Mouse (Mus musculus) midbrain, embryonic 11.5 days (tissue): ENCODE measurements around the gene Cfap97. TPM values are rescaled to one million over a fixed set of nuclear protein-coding genes. Genes with fewer than 3 reads are reported as not detected.

Experiments used
- ATAC-seq: fragments of 200-750 bp; cut with Nextera tagmentation; 2 replicates; pipeline ENCODE4 v1.8.0; 2017; ENCODE audit warnings: moderate TSS enrichment, moderate library complexity; ENCODE audit not compliant: low FRiP score
- DNase-seq: peaks from one replicate; pipeline ENCODE4 v3.0.0; 2015; ENCODE audit warnings: low spot score; ENCODE audit errors: missing footprints
- H3K27ac ChIP-seq: fragments of 300-500 bp; sonication (generic); 2 replicates; pipeline ENCODE4 v1.5.1; 2014; ENCODE audit warnings: low read depth, low read length
- H3K27me3 ChIP-seq: fragments of 300-500 bp; sonication (generic); 2 replicates; pipeline ENCODE4 v1.6.1; 2014; ENCODE audit warnings: mild to moderate bottlenecking, low read length, moderate library complexity, mixed read lengths; ENCODE audit not compliant: control insufficient read depth, insufficient read depth
- H3K36me3 ChIP-seq: fragments of 300-500 bp; sonication (generic); 2 replicates; pipeline ENCODE4 v1.6.1; 2014; ENCODE audit warnings: mild to moderate bottlenecking, low read length, moderate library complexity, mixed read lengths; ENCODE audit not compliant: control insufficient read depth, insufficient read depth
- H3K4me1 ChIP-seq: fragments of 300-500 bp; sonication (generic); 2 replicates; pipeline ENCODE4 v1.6.1; 2014; ENCODE audit warnings: low read length; ENCODE audit not compliant: control insufficient read depth, insufficient read depth
- H3K4me2 ChIP-seq: fragments of 300-500 bp; sonication (generic); 2 replicates; pipeline ENCODE4 v1.6.1; 2014; ENCODE audit warnings: mild to moderate bottlenecking, moderate library complexity
- H3K4me3 ChIP-seq: fragments of 300-500 bp; sonication (generic); 2 replicates; pipeline ENCODE4 v1.5.1; 2014; ENCODE audit warnings: low read depth, low read length
- H3K9ac ChIP-seq: fragments of 300-500 bp; sonication (generic); 2 replicates; pipeline ENCODE4 v1.6.1; 2014; ENCODE audit warnings: low read length
- H3K9me3 ChIP-seq: fragments of 300-500 bp; sonication (generic); 2 replicates; pipeline ENCODE4 v1.6.1; 2016; ENCODE audit warnings: low read length; ENCODE audit not compliant: control insufficient read depth
- WGBS: fragments of 180-500 bp; shearing (Covaris S2); extraction: QIAGEN DNeasy Blood & Tissue Kit; methylation state at CpG from one replicate; pipeline ENCODE4 v1.1.7; 2014; 5-methylcytosine and 5-hydroxymethylcytosine counted together
- polyA plus RNA-seq: library from polyadenylated mRNA; unstranded; fragments of >200 nt; fragmentation: Nextera tagmentation; extraction: Ambion mirVana; gene quantifications from 2 replicates; pipeline ENCODE4 v1.2.1, GENCODE M21; 2014

Cfap97 gene
- polyA plus RNA-seq, 1 experiment from 2014 or later, result 21.8 TPM

DNA sequence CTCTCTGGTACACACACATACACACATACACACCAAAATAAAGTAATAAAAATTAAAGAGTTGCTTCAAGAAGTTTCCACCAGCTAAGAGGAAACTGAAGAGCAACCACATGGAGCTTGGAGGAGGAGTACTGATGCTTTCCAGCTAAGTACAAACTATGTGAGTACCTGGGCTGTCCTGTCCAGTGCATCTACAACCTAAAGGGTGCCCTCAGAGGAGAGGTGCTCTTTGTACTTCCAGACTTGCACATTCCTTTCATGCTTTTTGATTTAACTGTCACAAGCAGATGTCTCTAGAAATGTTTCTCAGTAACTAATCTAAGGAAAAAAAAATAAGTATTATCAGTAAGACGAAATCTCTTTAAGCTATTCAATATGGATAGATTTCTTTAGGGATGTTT lies 14.2 kb upstream of the Cfap97 start:
- WGBS, result 88% methylated on average over 1 of the region's 1 CpGs
- no peak overlapping the region for H3K4me3 ChIP-seq
- H3K9me3 ChIP-seq, result no peaks in the 10 kb centered on the region; the same call in 1 of the 2 replicates
- H3K9ac ChIP-seq, result no peak overlapping the region
- no peaks in the 10 kb centered on the region for H3K4me1 ChIP-seq
- H3K27ac ChIP-seq, result no peak overlapping the region
- H3K36me3 ChIP-seq, result no peaks in the 10 kb centered on the region; the same call in 1 of the 2 replicates
- no peak for DNase-seq
- no peak for ATAC-seq
- H3K4me2 ChIP-seq, result no peak overlapping the region
- H3K27me3 ChIP-seq, result no peaks in the 10 kb centered on the region

GRCm38 (mm10) chr8:46137843-46138596 lies 13.6 kb upstream of the Cfap97 start:
- Histone ChIP-seq H3K9ac (no peak overlapping the region), H3K36me3 (no peaks in the 10 kb centered on the region; the same call in 1 of the 2 replicates), H3K4me2 (no peak overlapping the region), H3K9me3 (no peaks in the 10 kb centered on the region; the same call in 1 of the 2 replicates), H3K4me3 (no peak overlapping the region), H3K27ac (no peak overlapping the region), H3K4me1 (no peaks in the 10 kb centered on the region), H3K27me3 (no peaks in the 10 kb centered on the region)
- 90% methylated on average over 10 of the region's 10 CpGs for WGBS
- ATAC-seq (no peak), DNase-seq (no peak)

GRCm38 (mm10) chr8:46140376-46141120 lies 11.0 kb upstream of the Cfap97 start:
- Histone ChIP-seq H3K9ac (no peak overlapping the region), H3K4me2 (no peak overlapping the region), H3K4me1 (no peaks in the 10 kb centered on the region), H3K36me3 (no peaks in the 10 kb centered on the region), H3K4me3 (no peak overlapping the region), H3K27ac (no peak overlapping the region), H3K9me3 (no peaks in the 10 kb centered on the region), H3K27me3 (no peaks in the 10 kb centered on the region)
- ATAC-seq (no peak), DNase-seq (no peak)
- 85% methylated on average over 9 of the region's 9 CpGs for WGBS

GRCm38 (mm10) chr8:46141688-46142087 lies 9.9 kb upstream of the Cfap97 start:
- Histone ChIP-seq H3K4me2 (no peak overlapping the region), H3K9ac (no peak overlapping the region), H3K27me3 (no peaks in the 10 kb centered on the region), H3K27ac (no peak overlapping the region), H3K36me3 (no peaks in the 10 kb centered on the region), H3K4me3 (no peak overlapping the region), H3K9me3 (no peaks in the 10 kb centered on the region), H3K4me1 (no peaks in the 10 kb centered on the region)
- 89% methylated on average over 3 of the region's 3 CpGs for WGBS
- DNase-seq (no peak), ATAC-seq (no peak)

- WGBS, result 93% methylated on average over 4 of the region's 4 CpGs
- H3K9ac ChIP-seq, result no peak overlapping the region
- H3K27me3 ChIP-seq, result no peaks in the 10 kb centered on the region
- no peaks in the 10 kb centered on the region for H3K4me1 ChIP-seq
- no peaks in the 10 kb centered on the region for H3K9me3 ChIP-seq
- H3K27ac ChIP-seq, result no peak overlapping the region
- no peak for DNase-seq
- no peak overlapping the region for H3K4me2 ChIP-seq
- H3K4me3 ChIP-seq, result no peak overlapping the region
- ATAC-seq, result no peak
- H3K36me3 ChIP-seq, result no peaks in the 10 kb centered on the region
These were observed 9.0 kb upstream of the Cfap97 start for GRCm38 (mm10) chr8:46142498-46143081.

- Histone ChIP-seq H3K36me3 (no peaks in the 10 kb centered on the region), H3K4me1 (no peaks in the 10 kb centered on the region), H3K9ac (no peak overlapping the region), H3K4me3 (no peak overlapping the region), H3K27me3 (no peaks in the 10 kb centered on the region), H3K9me3 (no peaks in the 10 kb centered on the region), H3K27ac (no peak overlapping the region), H3K4me2 (no peak overlapping the region)
- no peak for ATAC-seq
- no peak for DNase-seq
- 79% methylated on average over 5 of the region's 5 CpGs for WGBS
These were observed 8.1 kb upstream of the Cfap97 start for GRCm38 (mm10) chr8:46143470-46143869.

DNA sequence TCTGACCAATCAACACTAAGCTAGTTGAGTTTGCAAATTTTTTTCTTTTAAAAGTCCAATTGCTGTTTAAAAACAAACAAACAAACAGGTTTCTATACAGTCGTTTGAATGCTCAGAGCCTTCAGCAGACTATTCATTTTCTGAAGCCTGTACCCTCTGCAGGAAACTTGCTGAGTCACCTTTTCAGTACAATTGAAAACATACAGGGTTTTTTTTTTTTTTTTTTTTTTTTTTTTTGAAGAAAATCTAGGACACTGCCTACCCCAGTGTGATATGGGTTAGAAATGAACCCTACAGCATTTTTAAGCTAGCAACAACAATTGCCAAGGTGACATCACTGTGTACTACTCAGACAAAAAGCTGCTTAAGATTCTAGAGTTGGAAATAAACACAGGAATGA lies 7.6 kb upstream of the Cfap97 start:
- Histone ChIP-seq H3K4me3 (no peak overlapping the region), H3K4me2 (no peak overlapping the region), H3K36me3 (no peaks in the 10 kb centered on the region), H3K9me3 (no peaks in the 10 kb centered on the region), H3K9ac (no peak overlapping the region), H3K4me1 (no peaks in the 10 kb centered on the region), H3K27me3 (no peaks in the 10 kb centered on the region), H3K27ac (no peak overlapping the region)
- DNase-seq (no peak), ATAC-seq (no peak)
- 78% methylated on average over 1 of the region's 1 CpGs for WGBS

GRCm38 (mm10) chr8:46146173-46146572 lies 5.4 kb upstream of the Cfap97 start:
- Histone ChIP-seq H3K9ac (no peak overlapping the region), H3K4me3 (no peak overlapping the region), H3K4me2 (no peak overlapping the region), H3K27ac (no peak overlapping the region), H3K4me1 (peaks cover 7% of the 10 kb centered on the region), H3K9me3 (no peaks in the 10 kb centered on the region), H3K36me3 (no peaks in the 10 kb centered on the region), H3K27me3 (peaks cover 3% of the 10 kb centered on the region; the same call in 1 of the 2 replicates)
- WGBS, result 59% methylated on average over 3 of the region's 3 CpGs
- DNase-seq (no peak), ATAC-seq (no peak)

DNA sequence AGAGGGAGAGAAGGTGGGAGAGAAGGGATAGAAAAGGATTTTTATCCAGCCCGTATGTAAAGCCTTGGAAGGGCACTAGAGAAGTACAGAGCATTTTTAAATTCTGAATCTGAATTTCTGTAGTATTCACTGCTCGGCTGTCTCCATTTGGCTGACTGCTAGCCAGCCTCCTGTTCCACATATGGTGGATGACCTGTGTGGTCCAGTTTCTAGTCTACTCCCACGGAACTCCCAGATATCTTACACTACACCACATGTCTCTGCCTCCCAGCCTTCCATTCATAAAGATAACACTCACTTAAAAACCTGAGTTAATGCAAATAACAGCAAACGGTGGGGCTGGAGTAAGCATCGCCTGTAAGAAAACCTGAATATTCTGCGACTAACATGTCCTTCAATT lies 2.3 kb upstream of the Cfap97 start:
- Histone ChIP-seq H3K4me2 (no peak overlapping the region), H3K36me3 (no peaks in the 10 kb centered on the region), H3K4me1 (peaks cover 9% of the 10 kb centered on the region), H3K27me3 (peaks cover 9% of the 10 kb centered on the region), H3K4me3 (no peak overlapping the region), H3K9me3 (no peaks in the 10 kb centered on the region), H3K9ac (no peak overlapping the region), H3K27ac (no peak overlapping the region)
- no peak for DNase-seq
- no peak for ATAC-seq
- 91% methylated on average over 6 of the region's 6 CpGs for WGBS
